Mouse (Mus musculus) forebrain, embryonic 12.5 days (tissue): Measurements from ENCODE around the gene Zbtb45. TPM values are rescaled to one million over a fixed set of nuclear protein-coding genes. Genes with fewer than 3 reads are reported as not detected.
A peak's percentile ranks its signal among the peaks of the same experiment; 100 is the strongest.

Experiments used
- ATAC-seq: fragments of 200-750 bp; cut with Nextera tagmentation; 2 replicates; pipeline ENCODE4 v1.8.0; 2017; ENCODE audit warnings: moderate TSS enrichment; ENCODE audit not compliant: low FRiP score
- H3K27ac ChIP-seq: fragments of 300-500 bp; sonication (generic); 2 replicates; pipeline ENCODE4 v1.5.1; 2016; ENCODE audit warnings: mild to moderate bottlenecking
- H3K27me3 ChIP-seq: fragments of 300-500 bp; sonication (generic); 2 replicates; pipeline ENCODE4 v1.6.1; 2016; ENCODE audit warnings: mild to moderate bottlenecking
- H3K36me3 ChIP-seq: fragments of 300-500 bp; sonication (generic); replicated peaks from 2 replicates; pipeline ENCODE4 v1.6.1; 2016; ENCODE audit warnings: mild to moderate bottlenecking
- H3K4me1 ChIP-seq: fragments of 300-500 bp; sonication (generic); 2 replicates; pipeline ENCODE4 v1.6.1; 2016
- H3K4me2 ChIP-seq: fragments of 300-500 bp; sonication (generic); 2 replicates; pipeline ENCODE4 v1.6.1; 2016; ENCODE audit warnings: mild to moderate bottlenecking, moderate library complexity
- H3K4me3 ChIP-seq: fragments of 300-500 bp; sonication (generic); replicated peaks from 2 replicates; pipeline ENCODE4 v1.5.1; 2016; ENCODE audit warnings: mild to moderate bottlenecking
- H3K9ac ChIP-seq: fragments of 300-500 bp; sonication (generic); 2 replicates; pipeline ENCODE4 v1.6.1; 2016; ENCODE audit warnings: mild to moderate bottlenecking
- H3K9me3 ChIP-seq: fragments of 300-500 bp; sonication (generic); 2 replicates; pipeline ENCODE4 v1.6.1; 2016
- WGBS: fragments of 180-500 bp; shearing (Covaris S2); methylation state at CpG from one replicate; pipeline ENCODE4 v1.1.7; 2016; 5-methylcytosine and 5-hydroxymethylcytosine counted together
- polyA plus RNA-seq: library from polyadenylated mRNA; unstranded; fragments of >200 nt; fragmentation: Nextera tagmentation; extraction: Ambion mirVana; gene quantifications from 2 replicates; pipeline ENCODE4 v1.2.1, GENCODE M21; 2016

Gene Zbtb45
- 34.9 and 35.9 TPM in 2 replicates for polyA plus RNA-seq

GRCm38 (mm10) chr7:13010005-13010908, at the start of gene Zbtb45:
TSS of gene Zbtb45 (minus strand) at chr7:13010034.
- peak within 1 kb of the TSS; percentile 73 for H3K4me2 ChIP-seq
- 15% methylated on average over 26 of the region's 26 CpGs for whole genome bisulfite sequencing
- peaks cover 28% of the 10 kb centered on the region for H3K4me1 ChIP-seq
- no peak for ATAC-seq
- H3K36me3 ChIP-seq: peaks cover 26% of the 10 kb centered on the region
- H3K4me3 ChIP-seq: peak within 1 kb of the TSS; percentile 63
- H3K9me3 ChIP-seq: no peaks in the 10 kb centered on the region
- peak within 1 kb of the TSS; percentile 82 for H3K9ac ChIP-seq
- peaks cover 13% of the 10 kb centered on the region for H3K27me3 ChIP-seq
- H3K27ac ChIP-seq: peak within 1 kb of the TSS; percentile 97

- H3K27me3 ChIP-seq: no peaks in the 10 kb centered on the region
- 0 out of 2 replicates have a peak, but pooled peaks cover 8% of the 10 kb centered on the region for H3K9me3 ChIP-seq
- no peak overlapping the region for H3K4me2 ChIP-seq
- 90% methylated on average over 9 of the region's 9 CpGs for WGBS
- no peak for ATAC-seq
- H3K4me1 ChIP-seq: no peaks in the 10 kb centered on the region; the same call in 1 of the 2 replicates
- H3K4me3 ChIP-seq: no peak overlapping the region
- H3K36me3 ChIP-seq: no peaks in the 10 kb centered on the region
- no peak overlapping the region for H3K27ac ChIP-seq
- no peak overlapping the region for H3K9ac ChIP-seq
These were observed 49.7 kb upstream of the Zbtb45 start for GRCm38 (mm10) chr7:13059536-13059935.

GRCm38 (mm10) chr7:13056913-13057700, 47.3 kb upstream of the Zbtb45 start:
- Histone ChIP-seq H3K4me1 (peaks cover 6% of the 10 kb centered on the region; the same call in 1 of the 2 replicates), H3K27me3 (no peaks in the 10 kb centered on the region), H3K4me3 (no peak overlapping the region), H3K27ac (no peak overlapping the region), H3K4me2 (no peak overlapping the region), H3K36me3 (no peaks in the 10 kb centered on the region), H3K9me3 (no peaks in the 10 kb centered on the region), H3K9ac (no peak overlapping the region)
- no peak for ATAC-seq
- 56% methylated on average over 8 of the region's 8 CpGs for WGBS

GRCm38 (mm10) chr7:13054287-13055010, 44.6 kb upstream of the Zbtb45 start, which contains the start of gene Mzf1:
TSS of gene Mzf1 (minus strand) at chr7:13054764.
- ATAC-seq: peak; percentile 95
- Histone ChIP-seq H3K27me3 (no peaks in the 10 kb centered on the region), H3K9ac (peak within 1 kb of the TSS; percentile 64), H3K9me3 (no peaks in the 10 kb centered on the region), H3K36me3 (no peaks in the 10 kb centered on the region), H3K4me3 (peak within 1 kb of the TSS; percentile 55), H3K27ac (peak within 1 kb of the TSS; percentile 96), H3K4me1 (peaks cover 6% of the 10 kb centered on the region; the same call in 1 of the 2 replicates), H3K4me2 (peak within 1 kb of the TSS; percentile 59)
- WGBS: under 1% methylated on average over 41 of the region's 41 CpGs

- Histone ChIP-seq H3K27ac (peak overlapping the region; percentile 96), H3K27me3 (no peaks in the 10 kb centered on the region), H3K9me3 (no peaks in the 10 kb centered on the region), H3K9ac (peak overlapping the region; percentile 64), H3K4me3 (peak overlapping the region; percentile 55), H3K36me3 (no peaks in the 10 kb centered on the region), H3K4me2 (peak overlapping the region; percentile 59), H3K4me1 (peaks cover 6% of the 10 kb centered on the region; the same call in 1 of the 2 replicates)
- 2% methylated on average over 15 of the region's 15 CpGs for WGBS
- no peak for ATAC-seq
These were observed 44.1 kb upstream of the Zbtb45 start for GRCm38 (mm10) chr7:13053961-13054286.

- Histone ChIP-seq H3K4me2 (peak overlapping the region; percentile 59), H3K36me3 (no peaks in the 10 kb centered on the region), H3K9me3 (no peaks in the 10 kb centered on the region), H3K4me3 (peak overlapping the region; percentile 55), H3K4me1 (peaks cover 6% of the 10 kb centered on the region; the same call in 1 of the 2 replicates), H3K27ac (peak overlapping the region; percentile 96; the same call in 1 of the 2 replicates), H3K9ac (peak overlapping the region; percentile 64; the same call in 1 of the 2 replicates), H3K27me3 (no peaks in the 10 kb centered on the region)
- ATAC-seq: no peak
- 95% methylated on average over 2 of the region's 2 CpGs for WGBS
These were observed 43.7 kb upstream of the Zbtb45 start for GRCm38 (mm10) chr7:13053501-13053900.

GRCm38 (mm10) chr7:13053001-13053400, 43.2 kb upstream of the Zbtb45 start:
- H3K4me1 ChIP-seq: peaks cover 6% of the 10 kb centered on the region; the same call in 1 of the 2 replicates
- H3K36me3 ChIP-seq: no peaks in the 10 kb centered on the region
- no peak overlapping the region for H3K4me3 ChIP-seq

GRCm38 (mm10) chr7:13046084-13046483, 36.2 kb upstream of the Zbtb45 start:
- H3K36me3 ChIP-seq: no peaks in the 10 kb centered on the region
- H3K27ac ChIP-seq: no peak overlapping the region
- H3K9ac ChIP-seq: no peak overlapping the region
- 9% methylated on average over 2 of the region's 2 CpGs for WGBS
- 0 out of 2 replicates have a peak, but pooled peaks cover 5% of the 10 kb centered on the region for H3K9me3 ChIP-seq
- peaks cover 47% of the 10 kb centered on the region for H3K27me3 ChIP-seq
- peaks cover 14% of the 10 kb centered on the region for H3K4me1 ChIP-seq
- no peak overlapping the region for H3K4me3 ChIP-seq
- ATAC-seq: peak; percentile 53
- H3K4me2 ChIP-seq: no peak overlapping the region

More at GRCm38 (mm10) chr7:13053001-13053400, 43.2 kb upstream of the Zbtb45 start:
- Histone ChIP-seq H3K9me3 (no peaks in the 10 kb centered on the region), H3K9ac (no peak overlapping the region), H3K4me2 (no peak overlapping the region), H3K27me3 (no peaks in the 10 kb centered on the region), H3K27ac (no peak overlapping the region)
- ATAC-seq: no peak
- WGBS: 91% methylated on average over 13 of the region's 13 CpGs

- Histone ChIP-seq H3K36me3 (no peaks in the 10 kb centered on the region), H3K9ac (peak overlapping the region; percentile 73), H3K4me1 (peaks cover 17% of the 10 kb centered on the region), H3K27me3 (peaks cover 53% of the 10 kb centered on the region), H3K27ac (no peak overlapping the region), H3K9me3 (0 out of 2 replicates have a peak, but pooled peaks cover 5% of the 10 kb centered on the region), H3K4me2 (peak overlapping the region; percentile 85), H3K4me3 (peak overlapping the region; percentile 48)
- WGBS: 3% methylated on average over 23 of the region's 23 CpGs
- ATAC-seq: peak; percentile 31; the same call in 1 of the 2 replicates
These were observed 34.4 kb upstream of the Zbtb45 start for GRCm38 (mm10) chr7:13044254-13044625.

GRCm38 (mm10) chr7:13043445-13044253, 33.8 kb upstream of the Zbtb45 start:
- H3K4me3 ChIP-seq: peak overlapping the region; percentile 48
- peak overlapping the region; percentile 85 for H3K4me2 ChIP-seq
- WGBS: 4% methylated on average over 88 of the region's 88 CpGs
- peak overlapping the region; percentile 73 for H3K9ac ChIP-seq
- no peaks in the 10 kb centered on the region for H3K36me3 ChIP-seq
- 0 out of 2 replicates have a peak, but pooled peaks cover 5% of the 10 kb centered on the region for H3K9me3 ChIP-seq
- H3K27me3 ChIP-seq: peaks cover 53% of the 10 kb centered on the region
- peaks cover 22% of the 10 kb centered on the region for H3K4me1 ChIP-seq
- ATAC-seq: peak; percentile 52
- no peak overlapping the region for H3K27ac ChIP-seq

- H3K4me1 ChIP-seq: peaks cover 24% of the 10 kb centered on the region
- WGBS: 40% methylated on average over 16 of the region's 16 CpGs
- no peak for ATAC-seq
- 0 out of 2 replicates have a peak, but pooled peaks cover 5% of the 10 kb centered on the region for H3K9me3 ChIP-seq
- H3K4me3 ChIP-seq: peak overlapping the region; percentile 48
- no peaks in the 10 kb centered on the region for H3K36me3 ChIP-seq
- peak overlapping the region; percentile 73 for H3K9ac ChIP-seq
- peak overlapping the region; percentile 85 for H3K4me2 ChIP-seq
- H3K27ac ChIP-seq: no peak overlapping the region
- peaks cover 53% of the 10 kb centered on the region for H3K27me3 ChIP-seq
These were observed 33.2 kb upstream of the Zbtb45 start for GRCm38 (mm10) chr7:13043120-13043444.
